Mouse (Mus musculus) neural tube, embryonic 14.5 days (tissue): Measurements from ENCODE around the gene Fpr2. TPM values are rescaled to one million over a fixed set of nuclear protein-coding genes. Genes with fewer than 3 reads are reported as not detected.

ENCODE experiments used
- ATAC-seq: fragments of 200-750 bp; cut with Nextera tagmentation; 2 replicates; pipeline ENCODE4 v1.8.0; 2017; ENCODE audit warnings: low read depth, mild to moderate bottlenecking, moderate TSS enrichment, moderate library complexity
- H3K27ac ChIP-seq: fragments of 300-500 bp; sonication (generic); 2 replicates; pipeline ENCODE4 v1.5.1; 2014; ENCODE audit warnings: low read depth, mild to moderate bottlenecking, control low read depth, low read length, moderate library complexity, mixed read lengths
- H3K27me3 ChIP-seq: fragments of 300-500 bp; sonication (generic); 2 replicates; pipeline ENCODE4 v1.6.1; 2014; ENCODE audit warnings: low read length; ENCODE audit not compliant: control insufficient read depth, insufficient read depth
- H3K36me3 ChIP-seq: fragments of 300-500 bp; sonication (generic); 2 replicates; pipeline ENCODE4 v1.6.1; 2014; ENCODE audit warnings: low read length, mixed read lengths; ENCODE audit not compliant: control insufficient read depth, insufficient read depth
- H3K4me1 ChIP-seq: fragments of 300-500 bp; sonication (generic); 2 replicates; pipeline ENCODE4 v1.6.1; 2014; ENCODE audit warnings: low read length; ENCODE audit not compliant: control insufficient read depth, insufficient read depth
- H3K4me2 ChIP-seq: fragments of 300-500 bp; sonication (generic); 2 replicates; pipeline ENCODE4 v1.6.1; 2014; ENCODE audit warnings: mild to moderate bottlenecking, low read depth, low read length, control low read depth
- H3K4me3 ChIP-seq: fragments of 300-500 bp; sonication (generic); 2 replicates; pipeline ENCODE4 v1.5.1; 2014; ENCODE audit warnings: low read depth, low read length, control low read depth, mixed read lengths
- H3K9ac ChIP-seq: fragments of 300-500 bp; sonication (generic); replicated peaks from 2 replicates; pipeline ENCODE4 v1.6.1; 2014; ENCODE audit warnings: low read depth, mild to moderate bottlenecking, control low read depth, low read length, mixed read lengths
- H3K9me3 ChIP-seq: fragments of 300-500 bp; sonication (generic); 2 replicates; pipeline ENCODE4 v1.6.1; 2016; ENCODE audit warnings: low read length; ENCODE audit not compliant: control insufficient read depth
- WGBS: fragments of 180-500 bp; shearing (Covaris S2); extraction: QIAGEN DNeasy Blood & Tissue Kit; methylation state at CpG from one replicate; pipeline ENCODE4 v1.1.7; 2014; 5-methylcytosine and 5-hydroxymethylcytosine counted together
- polyA plus RNA-seq: library from polyadenylated mRNA; unstranded; fragments of >200 nt; fragmentation: Nextera tagmentation; extraction: Ambion mirVana; gene quantifications from 2 replicates; pipeline ENCODE4 v1.2.1, GENCODE M21; 2014

Gene Fpr2
- polyA plus RNA-seq, 1 experiment from 2014 or later = not detected

DNA sequence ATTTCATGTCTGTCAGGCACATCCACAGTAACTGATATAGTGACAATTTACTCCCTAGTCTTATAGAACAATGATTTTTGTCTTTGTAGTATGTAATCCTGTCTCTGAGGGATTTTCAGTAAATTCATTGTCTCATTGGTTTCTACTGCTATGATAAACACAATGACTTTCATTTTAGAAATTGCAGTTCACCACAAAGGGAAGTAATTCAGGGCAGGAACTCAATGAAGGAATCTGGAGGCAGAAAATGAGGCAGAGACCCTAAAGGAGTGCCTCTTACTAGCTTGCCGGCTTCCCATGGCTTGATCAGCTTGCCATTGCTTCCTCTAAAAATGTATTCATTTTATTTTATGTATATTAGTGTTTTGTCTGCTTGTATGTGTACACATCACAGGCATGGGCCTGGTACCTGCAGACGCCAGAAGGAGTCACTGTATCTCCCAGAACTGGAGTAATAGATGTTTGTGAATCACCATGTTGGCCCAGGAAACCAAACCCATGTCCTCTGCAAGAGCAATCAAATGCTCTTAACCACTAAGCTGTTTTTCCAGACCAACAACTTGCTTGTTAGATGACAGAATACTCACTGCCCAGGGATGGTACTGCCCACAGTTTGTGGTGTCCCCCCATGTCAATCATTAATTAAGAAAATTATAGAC, 16.6 kb upstream of the Fpr2 start:
- Histone ChIP-seq H3K9ac (no peak overlapping the region), H3K4me3 (no peak overlapping the region), H3K36me3 (no peaks in the 10 kb centered on the region), H3K27ac (no peak overlapping the region), H3K9me3 (no peaks in the 10 kb centered on the region), H3K4me2 (no peak overlapping the region), H3K4me1 (no peaks in the 10 kb centered on the region), H3K27me3 (no peaks in the 10 kb centered on the region)
- WGBS = 87% methylated on average over 2 of the region's 2 CpGs
- no peak for ATAC-seq

DNA sequence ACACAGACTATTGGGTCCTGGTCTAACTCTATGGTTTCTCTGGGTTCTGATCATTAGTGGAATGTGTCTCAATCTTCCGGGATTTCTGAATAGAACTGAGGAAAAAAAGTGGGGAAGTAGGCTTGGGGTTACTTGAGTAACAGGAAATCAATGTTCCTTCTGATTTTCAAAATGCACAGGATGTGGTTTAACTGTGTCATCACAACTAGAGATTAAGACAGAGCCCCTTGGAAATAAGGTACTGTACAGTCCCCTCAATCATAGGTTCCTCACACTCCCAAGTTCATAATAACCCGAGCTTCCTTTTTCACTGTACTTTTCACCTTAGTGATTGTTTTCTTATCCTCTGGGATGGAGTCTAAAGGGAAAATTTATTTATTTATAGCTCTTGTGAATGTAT, 15.9 kb upstream of the Fpr2 start:
- Histone ChIP-seq H3K36me3 (no peaks in the 10 kb centered on the region), H3K27me3 (no peaks in the 10 kb centered on the region), H3K4me1 (no peaks in the 10 kb centered on the region), H3K4me3 (no peak overlapping the region), H3K9ac (no peak overlapping the region), H3K9me3 (no peaks in the 10 kb centered on the region), H3K27ac (no peak overlapping the region), H3K4me2 (no peak overlapping the region)
- no peak for ATAC-seq
- WGBS = 90% methylated on average over 2 of the region's 2 CpGs

DNA sequence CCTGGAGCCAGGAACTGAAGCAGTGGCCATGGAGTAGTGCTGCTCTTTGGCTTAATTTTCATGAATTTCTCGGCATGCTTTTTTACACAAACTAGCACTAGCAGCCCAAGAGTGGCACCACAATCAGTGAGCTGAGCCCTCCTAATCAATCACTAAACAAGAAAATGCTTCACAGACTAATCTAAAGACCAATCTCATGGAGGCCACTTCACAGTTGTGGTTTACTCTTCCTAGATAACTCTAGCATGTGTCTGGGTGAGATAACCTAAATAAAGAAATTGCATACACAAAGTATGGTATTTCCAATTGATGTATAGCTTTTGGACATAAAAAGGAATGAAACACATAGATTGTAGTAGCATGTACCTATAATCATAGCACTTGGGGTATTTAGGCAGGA, 8.3 kb upstream of the Fpr2 start:
- Histone ChIP-seq H3K4me3 (no peak overlapping the region), H3K4me2 (no peak overlapping the region), H3K9me3 (no peaks in the 10 kb centered on the region), H3K4me1 (no peaks in the 10 kb centered on the region), H3K9ac (no peak overlapping the region), H3K27ac (no peak overlapping the region), H3K27me3 (no peaks in the 10 kb centered on the region), H3K36me3 (no peaks in the 10 kb centered on the region)
- no peak for ATAC-seq
- WGBS = 96% methylated on average over 1 of the region's 1 CpGs

DNA sequence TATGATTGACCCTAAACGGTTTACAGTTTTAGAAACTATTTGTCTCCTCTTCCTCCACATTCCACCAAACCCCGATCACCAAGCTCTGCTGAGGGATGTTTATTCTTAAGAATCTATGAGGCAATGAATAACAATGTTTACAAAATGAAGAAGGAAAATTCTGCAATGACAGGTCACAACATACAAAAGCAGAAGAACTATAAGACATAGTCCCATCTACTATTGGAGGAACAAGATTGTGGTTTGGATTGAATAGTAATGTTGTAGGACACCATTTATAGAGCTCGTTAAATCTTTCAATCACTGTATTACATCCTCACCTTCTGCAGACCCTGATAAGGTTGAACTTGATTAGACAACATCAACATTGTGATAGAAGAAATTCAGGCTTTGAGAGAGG, 5.0 kb upstream of the Fpr2 start:
- H3K36me3 ChIP-seq = no peaks in the 10 kb centered on the region
- 89% methylated on average over 3 of the region's 3 CpGs for WGBS
- H3K4me1 ChIP-seq = no peaks in the 10 kb centered on the region
- no peak overlapping the region for H3K27ac ChIP-seq
- no peak overlapping the region for H3K4me3 ChIP-seq
- H3K9me3 ChIP-seq = no peaks in the 10 kb centered on the region
- H3K9ac ChIP-seq = no peak overlapping the region
- no peaks in the 10 kb centered on the region for H3K27me3 ChIP-seq
- no peak for ATAC-seq
- no peak overlapping the region for H3K4me2 ChIP-seq

DNA sequence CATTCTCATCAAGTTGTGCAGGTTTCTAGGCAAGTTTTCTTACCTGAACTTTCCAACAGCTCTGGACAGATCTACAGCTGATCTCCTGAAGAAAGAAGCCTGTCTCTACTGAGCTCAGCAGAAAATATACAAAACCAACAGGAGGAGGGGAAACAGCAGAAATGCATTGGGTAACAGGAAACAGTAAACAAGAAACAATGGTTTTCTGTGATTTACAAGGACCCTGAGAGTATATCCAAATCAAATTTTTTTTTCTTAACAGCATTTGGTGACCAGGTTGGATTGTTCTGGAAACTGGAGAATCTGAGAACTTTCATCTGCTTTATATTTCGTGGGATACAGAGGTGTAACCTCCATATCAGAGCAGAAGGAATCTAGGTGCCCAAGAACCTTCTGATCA, 3.8 kb upstream of the Fpr2 start, which contains the start of gene Fpr1:
Gene Fpr1, minus strand, starts transcription at position 101 of the 400 bp plus-strand sequence.
- WGBS = 79% methylated on average over 1 of the region's 1 CpGs
- Histone ChIP-seq H3K9ac (no peak within 1 kb of the TSS), H3K4me1 (no peaks in the 10 kb centered on the region), H3K4me3 (no peak within 1 kb of the TSS), H3K4me2 (no peak within 1 kb of the TSS), H3K27ac (no peak within 1 kb of the TSS), H3K27me3 (no peaks in the 10 kb centered on the region), H3K36me3 (no peaks in the 10 kb centered on the region), H3K9me3 (no peaks in the 10 kb centered on the region)
- ATAC-seq = no peak

DNA sequence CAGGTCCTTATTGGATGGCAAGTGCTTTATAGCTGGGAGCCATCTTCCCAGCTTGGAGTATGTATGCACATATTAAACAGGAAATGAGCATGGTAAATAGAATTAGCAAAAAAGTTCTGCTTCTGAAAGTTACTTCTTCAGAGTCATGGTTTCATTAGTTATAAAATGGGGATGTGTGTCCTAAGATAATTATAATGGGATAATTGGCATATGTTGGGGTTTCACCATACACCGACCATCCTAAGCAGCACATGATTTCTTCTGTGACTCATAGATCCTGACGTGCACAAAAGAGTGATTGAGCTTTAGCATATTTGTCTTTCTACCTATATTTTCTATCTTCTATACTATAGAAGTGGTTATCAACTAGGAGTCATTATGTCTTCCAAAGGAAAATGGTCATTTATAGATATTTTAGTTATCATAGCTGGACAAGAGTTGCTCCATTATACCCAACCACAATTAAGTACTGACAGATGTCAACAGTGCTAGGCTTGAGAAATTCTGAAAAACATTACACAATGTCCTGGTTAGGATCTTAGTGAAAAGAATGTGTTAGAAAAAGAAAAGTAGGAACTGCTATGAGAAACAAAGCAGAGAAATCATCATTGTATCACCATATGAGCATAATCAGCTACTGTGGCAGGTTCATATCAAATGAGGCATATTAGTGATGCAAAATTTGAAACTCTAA, 2.3 kb downstream of the Fpr2 start:
- H3K9ac ChIP-seq = no peak overlapping the region
- ATAC-seq = no peak
- no peak overlapping the region for H3K4me3 ChIP-seq
- H3K9me3 ChIP-seq = no peaks in the 10 kb centered on the region
- no peaks in the 10 kb centered on the region for H3K36me3 ChIP-seq
- H3K27ac ChIP-seq = no peak overlapping the region
- no peak overlapping the region for H3K4me2 ChIP-seq
- no peaks in the 10 kb centered on the region for H3K4me1 ChIP-seq
- no peaks in the 10 kb centered on the region for H3K27me3 ChIP-seq
- 93% methylated on average over 2 of the region's 2 CpGs for WGBS

DNA sequence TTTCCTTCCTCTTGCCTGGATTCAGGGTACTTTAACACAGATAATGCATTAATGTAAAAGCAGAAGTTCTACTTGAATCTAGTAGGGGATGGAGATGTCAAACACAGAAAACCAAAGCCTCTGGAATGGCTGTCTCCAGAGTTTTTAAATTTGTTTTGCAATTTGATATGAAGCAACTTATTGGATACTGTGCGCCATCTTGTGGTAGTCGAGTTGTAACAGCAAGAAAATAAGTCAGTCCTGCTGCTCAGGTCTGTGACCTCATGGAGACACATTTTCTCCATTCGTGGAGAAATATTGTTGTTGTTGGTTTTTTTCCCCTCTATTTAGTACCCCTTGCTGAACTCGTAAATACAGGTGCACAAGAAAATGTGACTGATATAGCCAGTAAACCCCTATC, 8.4 kb downstream of the Fpr2 start:
- Histone ChIP-seq H3K4me3 (no peak overlapping the region), H3K27ac (no peak overlapping the region), H3K9ac (no peak overlapping the region), H3K27me3 (no peaks in the 10 kb centered on the region; the same call in 1 of the 2 replicates), H3K4me1 (no peaks in the 10 kb centered on the region), H3K9me3 (no peaks in the 10 kb centered on the region), H3K4me2 (no peak overlapping the region), H3K36me3 (no peaks in the 10 kb centered on the region)
- ATAC-seq = no peak
- 1% methylated on average over 4 of the region's 4 CpGs for WGBS

DNA sequence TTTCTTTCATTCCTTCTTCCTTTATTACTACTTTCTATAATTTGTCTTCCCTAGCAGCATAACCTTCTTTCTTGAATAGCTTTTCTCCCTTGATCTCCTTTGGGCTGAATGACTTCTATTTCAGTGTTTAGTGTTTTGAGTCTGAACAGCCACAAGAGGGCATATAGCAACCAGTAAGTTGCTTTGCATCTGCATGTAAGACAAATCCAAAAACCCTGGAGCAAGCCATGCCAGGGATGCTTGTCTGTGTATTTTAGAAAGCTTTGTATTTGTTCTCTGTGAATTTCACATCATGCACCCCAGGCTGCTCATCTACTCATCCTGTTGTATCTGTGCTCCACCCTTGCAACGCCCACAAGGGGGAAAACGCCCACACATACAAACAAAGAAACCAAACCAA, 11.6 kb downstream of the Fpr2 start:
- Histone ChIP-seq H3K27me3 (no peaks in the 10 kb centered on the region; the same call in 1 of the 2 replicates), H3K4me3 (no peak overlapping the region), H3K4me1 (no peaks in the 10 kb centered on the region), H3K36me3 (no peaks in the 10 kb centered on the region), H3K9ac (no peak overlapping the region), H3K9me3 (no peaks in the 10 kb centered on the region), H3K4me2 (no peak overlapping the region), H3K27ac (no peak overlapping the region)
- 83% methylated on average over 2 of the region's 2 CpGs for WGBS
- peak; percentile 70; the same call in 1 of the 2 replicates for ATAC-seq

DNA sequence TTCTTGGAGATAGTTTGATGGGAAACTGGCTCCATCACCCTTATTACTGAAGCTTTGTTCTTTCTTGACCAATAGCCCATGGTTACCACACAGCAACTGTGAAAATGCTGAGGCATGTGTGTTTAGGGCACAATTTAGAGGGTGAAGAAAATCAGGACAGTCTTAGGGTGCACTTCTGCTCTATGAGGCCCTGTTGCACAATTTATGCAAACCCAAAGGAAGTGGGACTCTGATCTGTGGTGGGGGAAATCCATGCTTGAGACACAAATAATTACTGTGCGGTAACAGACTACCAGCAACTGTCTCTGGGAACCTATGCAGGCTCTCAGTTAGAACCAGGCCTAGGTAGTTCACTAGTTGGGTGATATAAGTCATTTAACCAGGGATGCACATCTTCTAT, 13.1 kb downstream of the Fpr2 start:
- no peaks in the 10 kb centered on the region; the same call in 1 of the 2 replicates for H3K27me3 ChIP-seq
- H3K4me3 ChIP-seq = no peak overlapping the region
- 93% methylated on average over 1 of the region's 1 CpGs for WGBS
- H3K27ac ChIP-seq = no peak overlapping the region
- H3K9me3 ChIP-seq = no peaks in the 10 kb centered on the region
- no peaks in the 10 kb centered on the region for H3K36me3 ChIP-seq
- no peaks in the 10 kb centered on the region for H3K4me1 ChIP-seq
- no peak for ATAC-seq
- no peak overlapping the region for H3K4me2 ChIP-seq
- no peak overlapping the region for H3K9ac ChIP-seq
